Mouse (Mus musculus): ENCODE data around the gene Map3k6. TPM values are rescaled to one million over a fixed set of nuclear protein-coding genes. Genes with fewer than 3 reads are reported as not detected.

Map3k6 gene
- polyA plus RNA-seq, 1 experiment, result 1.2 TPM

GRCm38 (mm10) chr4:133226073-133226472 lies 14.5 kb upstream of the Map3k6 start:
- no peak for TF ChIP-seq GATA1 (IDR thresholded peaks at IDR 0.05; ENCODE audit: low read length)
- no peak for TF ChIP-seq TAL1 (IDR thresholded peaks at IDR 0.05; ENCODE audit: low read length)
- Histone ChIP-seq H3K36me3 (ENCODE audit: control insufficient read depth) (no peaks in the 10 kb centered on the region), H3K27me3 (ENCODE audit: control insufficient read depth) (peaks cover 41% of the 10 kb centered on the region), H3K4me3 (replicated peaks) (no peak overlapping the region), H3K4me1 (ENCODE audit: control insufficient read depth) (no peaks in the 10 kb centered on the region; the same call in 1 of the 2 replicates), H3K9me3 (ENCODE audit: control insufficient read depth, low read length) (no peaks in the 10 kb centered on the region)

- Histone ChIP-seq H3K36me3 (ENCODE audit: control insufficient read depth) (no peaks in the 10 kb centered on the region), H3K4me3 (replicated peaks) (no peak overlapping the region), H3K27me3 (ENCODE audit: control insufficient read depth) (peaks cover 25% of the 10 kb centered on the region), H3K9me3 (ENCODE audit: control insufficient read depth, low read length) (no peaks in the 10 kb centered on the region), H3K4me1 (ENCODE audit: control insufficient read depth) (no peaks in the 10 kb centered on the region)
- no peak for TF ChIP-seq GATA1 (IDR thresholded peaks at IDR 0.05; ENCODE audit: low read length)
- no peak for TF ChIP-seq TAL1 (IDR thresholded peaks at IDR 0.05; ENCODE audit: low read length)
These were observed 13.0 kb upstream of the Map3k6 start for GRCm38 (mm10) chr4:133227636-133228035.

GRCm38 (mm10) chr4:133229582-133229981 lies 11.0 kb upstream of the Map3k6 start:
- Histone ChIP-seq H3K36me3 (ENCODE audit: control insufficient read depth) (no peaks in the 10 kb centered on the region), H3K27me3 (ENCODE audit: control insufficient read depth) (peaks cover 8% of the 10 kb centered on the region), H3K9me3 (ENCODE audit: control insufficient read depth, low read length) (no peaks in the 10 kb centered on the region), H3K4me3 (replicated peaks) (no peak overlapping the region), H3K4me1 (ENCODE audit: control insufficient read depth) (no peaks in the 10 kb centered on the region)
- no peak for TF ChIP-seq TAL1 (IDR thresholded peaks at IDR 0.05; ENCODE audit: low read length)
- TF ChIP-seq GATA1 (IDR thresholded peaks at IDR 0.05; ENCODE audit: low read length), result no peak

- TF ChIP-seq TAL1 (IDR thresholded peaks at IDR 0.05; ENCODE audit: low read length), result no peak
- TF ChIP-seq GATA1 (IDR thresholded peaks at IDR 0.05; ENCODE audit: low read length), result no peak
- Histone ChIP-seq H3K9me3 (ENCODE audit: control insufficient read depth, low read length) (no peaks in the 10 kb centered on the region), H3K4me3 (replicated peaks) (no peak overlapping the region), H3K27me3 (ENCODE audit: control insufficient read depth) (peaks cover 2% of the 10 kb centered on the region; the same call in 1 of the 2 replicates), H3K4me1 (ENCODE audit: control insufficient read depth) (peaks cover 4% of the 10 kb centered on the region), H3K36me3 (ENCODE audit: control insufficient read depth) (no peaks in the 10 kb centered on the region)
These were observed 7.2 kb upstream of the Map3k6 start for GRCm38 (mm10) chr4:133233285-133233976.

- no peaks in the 10 kb centered on the region for H3K36me3 ChIP-seq (ENCODE audit: control insufficient read depth)
- H3K4me1 ChIP-seq (ENCODE audit: control insufficient read depth), result peaks cover 8% of the 10 kb centered on the region
- peaks cover 2% of the 10 kb centered on the region; the same call in 1 of the 2 replicates for H3K27me3 ChIP-seq (ENCODE audit: control insufficient read depth)
- TF ChIP-seq GATA1 (IDR thresholded peaks at IDR 0.05; ENCODE audit: low read length), result no peak
- TF ChIP-seq TAL1 (IDR thresholded peaks at IDR 0.05; ENCODE audit: low read length), result no peak
- H3K4me3 ChIP-seq (replicated peaks), result no peak overlapping the region
- no peaks in the 10 kb centered on the region for H3K9me3 ChIP-seq (ENCODE audit: control insufficient read depth, low read length)
These were observed 5.8 kb upstream of the Map3k6 start for GRCm38 (mm10) chr4:133234771-133235170.

- Histone ChIP-seq H3K4me3 (replicated peaks) (no peak overlapping the region), H3K9me3 (ENCODE audit: control insufficient read depth, low read length) (no peaks in the 10 kb centered on the region), H3K27me3 (ENCODE audit: control insufficient read depth) (peaks cover 2% of the 10 kb centered on the region; the same call in 1 of the 2 replicates), H3K4me1 (ENCODE audit: control insufficient read depth) (peaks cover 14% of the 10 kb centered on the region), H3K36me3 (ENCODE audit: control insufficient read depth) (no peaks in the 10 kb centered on the region)
- TF ChIP-seq TAL1 (IDR thresholded peaks at IDR 0.05; ENCODE audit: low read length), result no peak
- no peak for TF ChIP-seq GATA1 (IDR thresholded peaks at IDR 0.05; ENCODE audit: low read length)
These were observed 5.2 kb upstream of the Map3k6 start for GRCm38 (mm10) chr4:133235415-133235814.

- no peaks in the 10 kb centered on the region for H3K36me3 ChIP-seq (ENCODE audit: control insufficient read depth)
- H3K9me3 ChIP-seq (ENCODE audit: control insufficient read depth, low read length), result no peaks in the 10 kb centered on the region
- peaks cover 7% of the 10 kb centered on the region for H3K27me3 ChIP-seq (ENCODE audit: control insufficient read depth)
- TF ChIP-seq TAL1 (IDR thresholded peaks at IDR 0.05; ENCODE audit: low read length) (no peak), GATA1 (IDR thresholded peaks at IDR 0.05; ENCODE audit: low read length) (no peak)
- H3K4me3 ChIP-seq (replicated peaks), result no peak overlapping the region
- H3K4me1 ChIP-seq (ENCODE audit: control insufficient read depth), result peaks cover 39% of the 10 kb centered on the region
These were observed 2.7 kb upstream of the Map3k6 start for GRCm38 (mm10) chr4:133237911-133238310.

GRCm38 (mm10) chr4:133240934-133241908 lies 603 bp downstream of the Map3k6 start:
- Histone ChIP-seq H3K4me1 (ENCODE audit: control insufficient read depth) (peaks cover 70% of the 10 kb centered on the region), H3K36me3 (ENCODE audit: control insufficient read depth) (no peaks in the 10 kb centered on the region), H3K27me3 (ENCODE audit: control insufficient read depth) (peaks cover 10% of the 10 kb centered on the region), H3K4me3 (replicated peaks) (peak overlapping the region; percentile 78), H3K9me3 (ENCODE audit: control insufficient read depth, low read length) (no peaks in the 10 kb centered on the region)
- TF ChIP-seq TAL1 (IDR thresholded peaks at IDR 0.05; ENCODE audit: low read length), result no peak
- no peak for TF ChIP-seq GATA1 (IDR thresholded peaks at IDR 0.05; ENCODE audit: low read length)

GRCm38 (mm10) chr4:133241910-133242309 lies 1.3 kb downstream of the Map3k6 start:
- no peak for TF ChIP-seq GATA1 (IDR thresholded peaks at IDR 0.05; ENCODE audit: low read length)
- no peak for TF ChIP-seq TAL1 (IDR thresholded peaks at IDR 0.05; ENCODE audit: low read length)
- Histone ChIP-seq H3K27me3 (ENCODE audit: control insufficient read depth) (peaks cover 11% of the 10 kb centered on the region), H3K4me3 (replicated peaks) (peak overlapping the region; percentile 78), H3K9me3 (ENCODE audit: control insufficient read depth, low read length) (no peaks in the 10 kb centered on the region), H3K4me1 (ENCODE audit: control insufficient read depth) (peaks cover 76% of the 10 kb centered on the region), H3K36me3 (ENCODE audit: control insufficient read depth) (no peaks in the 10 kb centered on the region)

Data from erythroblast, embryonic 14.5 days (primary cell).